Mouse (Mus musculus): ENCODE data around the gene Ndufa4l2. TPM values are rescaled to one million over a fixed set of nuclear protein-coding genes. Genes with fewer than 3 reads are reported as not detected.
A peak's percentile ranks its signal among the peaks of the same experiment; 100 is the strongest.

The Ndufa4l2 gene
- polyA plus RNA-seq, 1 experiment from 2014 or later, result 17.6 TPM

- Histone ChIP-seq H3K4me2 (ENCODE audit: low read length) (no peak overlapping the region), H3K36me3 (ENCODE audit: control insufficient read depth, insufficient read depth, low read length) (peaks cover 69% of the 10 kb centered on the region), H3K9ac (ENCODE audit: low read depth, low read length) (no peak overlapping the region), H3K9me3 (replicated peaks; ENCODE audit: control insufficient read depth, low read length, poor library complexity, severe bottlenecking) (no peaks in the 10 kb centered on the region), H3K27ac (ENCODE audit: low read length) (peak overlapping the region; percentile 28; the same call in 1 of the 2 replicates), H3K4me1 (ENCODE audit: control insufficient read depth, insufficient read depth, low read length) (peaks cover 1% of the 10 kb centered on the region), H3K4me3 (ENCODE audit: low read depth, low read length) (no peak overlapping the region), H3K27me3 (ENCODE audit: control insufficient read depth, insufficient read depth, low read depth, low read length) (no peaks in the 10 kb centered on the region)
- no peak for ATAC-seq
- WGBS, result 32% methylated on average over 6 of the region's 6 CpGs
Measured at GRCm38 (mm10) chr10:127542720-127543119, 28.0 kb downstream of the Ndufa4l2 start.

DNA sequence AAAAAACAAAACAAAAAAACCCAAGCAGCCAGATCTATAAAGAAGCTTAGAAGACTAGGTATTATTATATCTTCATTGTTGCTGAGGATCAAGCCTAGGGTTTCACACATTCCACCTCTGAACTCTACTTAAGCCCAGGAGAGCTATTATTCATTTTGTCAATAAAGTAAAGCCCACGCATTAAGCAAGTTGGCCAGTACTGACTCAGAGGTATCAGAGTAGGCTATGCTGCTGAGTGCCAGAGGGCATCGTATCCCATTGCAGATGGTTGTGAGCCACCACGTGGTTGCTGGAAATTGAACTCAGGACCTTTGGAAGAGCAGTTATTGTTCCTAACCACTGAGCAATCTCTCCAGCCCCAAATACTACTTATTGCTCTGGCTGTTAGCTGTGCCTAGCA is 29.1 kb downstream of the Ndufa4l2 start:
- Histone ChIP-seq H3K9ac (ENCODE audit: low read depth, low read length) (no peak overlapping the region), H3K9me3 (replicated peaks; ENCODE audit: control insufficient read depth, low read length, poor library complexity, severe bottlenecking) (no peaks in the 10 kb centered on the region), H3K27ac (ENCODE audit: low read length) (no peak overlapping the region), H3K4me2 (ENCODE audit: low read length) (no peak overlapping the region), H3K36me3 (ENCODE audit: control insufficient read depth, insufficient read depth, low read length) (peaks cover 76% of the 10 kb centered on the region), H3K4me3 (ENCODE audit: low read depth, low read length) (no peak overlapping the region), H3K4me1 (ENCODE audit: control insufficient read depth, insufficient read depth, low read length) (no peaks in the 10 kb centered on the region), H3K27me3 (ENCODE audit: control insufficient read depth, insufficient read depth, low read depth, low read length) (no peaks in the 10 kb centered on the region)
- ATAC-seq, result no peak
- 82% methylated on average over 3 of the region's 3 CpGs for WGBS

- WGBS, result 94% methylated on average over 20 of the region's 20 CpGs
- Histone ChIP-seq H3K27me3 (ENCODE audit: control insufficient read depth, insufficient read depth, low read depth, low read length) (no peaks in the 10 kb centered on the region), H3K4me1 (ENCODE audit: control insufficient read depth, insufficient read depth, low read length) (no peaks in the 10 kb centered on the region)
Measured at GRCm38 (mm10) chr10:127544375-127544774, 29.6 kb downstream of the Ndufa4l2 start.

DNA sequence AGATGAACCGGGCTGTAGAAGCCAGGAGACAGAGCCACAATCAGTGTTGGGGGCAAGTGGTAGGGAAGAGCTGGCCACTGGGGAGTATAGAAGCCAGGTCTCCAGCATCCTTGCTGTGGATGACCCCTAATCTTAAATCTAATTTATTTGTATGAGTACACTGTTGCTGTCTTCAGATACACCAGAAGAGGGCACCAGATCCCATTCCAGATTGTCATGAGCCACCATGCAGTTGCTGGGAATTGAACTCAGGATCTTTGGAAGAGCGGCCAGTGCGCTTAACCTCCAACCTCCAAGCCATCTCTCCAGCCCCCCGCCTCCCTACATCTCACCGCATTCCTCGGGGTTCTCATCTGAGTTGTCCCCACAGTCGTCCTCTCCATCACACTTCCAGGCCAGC is 31.7 kb downstream of the Ndufa4l2 start:
- Histone ChIP-seq H3K9me3 (replicated peaks; ENCODE audit: control insufficient read depth, low read length, poor library complexity, severe bottlenecking) (no peaks in the 10 kb centered on the region), H3K27ac (ENCODE audit: low read length) (no peak overlapping the region), H3K9ac (ENCODE audit: low read depth, low read length) (no peak overlapping the region), H3K4me2 (ENCODE audit: low read length) (no peak overlapping the region), H3K4me3 (ENCODE audit: low read depth, low read length) (no peak overlapping the region), H3K4me1 (ENCODE audit: control insufficient read depth, insufficient read depth, low read length) (no peaks in the 10 kb centered on the region), H3K36me3 (ENCODE audit: control insufficient read depth, insufficient read depth, low read length) (peaks cover 73% of the 10 kb centered on the region), H3K27me3 (ENCODE audit: control insufficient read depth, insufficient read depth, low read depth, low read length) (no peaks in the 10 kb centered on the region)
- no peak for ATAC-seq
- 93% methylated on average over 7 of the region's 7 CpGs for WGBS

More at GRCm38 (mm10) chr10:127544375-127544774, 29.6 kb downstream of the Ndufa4l2 start:
- H3K27ac ChIP-seq (ENCODE audit: low read length), result no peak overlapping the region
- peaks cover 76% of the 10 kb centered on the region for H3K36me3 ChIP-seq (ENCODE audit: control insufficient read depth, insufficient read depth, low read length)
- no peak overlapping the region for H3K4me3 ChIP-seq (ENCODE audit: low read depth, low read length)
- no peak overlapping the region for H3K9ac ChIP-seq (ENCODE audit: low read depth, low read length)
- no peak overlapping the region for H3K4me2 ChIP-seq (ENCODE audit: low read length)
- no peak for ATAC-seq
- H3K9me3 ChIP-seq (replicated peaks; ENCODE audit: control insufficient read depth, low read length, poor library complexity, severe bottlenecking), result no peaks in the 10 kb centered on the region

DNA sequence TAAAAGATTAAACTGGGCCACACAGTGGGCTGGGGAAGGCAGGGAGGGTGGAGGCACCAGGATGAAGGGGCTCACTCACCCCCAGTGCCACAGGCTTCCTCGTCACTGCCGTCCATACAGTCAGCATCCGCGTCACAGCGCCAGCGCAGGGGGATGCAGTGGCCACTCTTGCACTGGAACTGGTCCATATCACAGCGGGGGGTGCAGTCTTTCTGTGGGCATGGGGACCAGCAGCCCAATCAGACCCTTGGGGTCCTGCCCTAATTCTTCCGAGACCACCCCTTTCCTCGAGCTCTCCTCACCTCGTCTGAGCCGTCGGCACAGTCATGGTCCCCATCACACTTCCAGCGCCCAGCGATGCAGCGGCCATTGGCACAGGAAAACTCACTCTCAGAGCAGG is 33.5 kb downstream of the Ndufa4l2 start:
- WGBS, result 96% methylated on average over 15 of the region's 15 CpGs
- peaks cover 78% of the 10 kb centered on the region for H3K36me3 ChIP-seq (ENCODE audit: control insufficient read depth, insufficient read depth, low read length)
- H3K4me2 ChIP-seq (ENCODE audit: low read length), result no peak overlapping the region
- no peaks in the 10 kb centered on the region for H3K4me1 ChIP-seq (ENCODE audit: control insufficient read depth, insufficient read depth, low read length)
- H3K27me3 ChIP-seq (ENCODE audit: control insufficient read depth, insufficient read depth, low read depth, low read length), result no peaks in the 10 kb centered on the region
- no peak for ATAC-seq
- no peak overlapping the region for H3K9ac ChIP-seq (ENCODE audit: low read depth, low read length)
- H3K27ac ChIP-seq (ENCODE audit: low read length), result no peak overlapping the region
- no peaks in the 10 kb centered on the region for H3K9me3 ChIP-seq (replicated peaks; ENCODE audit: control insufficient read depth, low read length, poor library complexity, severe bottlenecking)
- H3K4me3 ChIP-seq (ENCODE audit: low read depth, low read length), result no peak overlapping the region

GRCm38 (mm10) chr10:127549892-127550291 is 35.1 kb downstream of the Ndufa4l2 start:
- H3K27me3 ChIP-seq (ENCODE audit: control insufficient read depth, insufficient read depth, low read depth, low read length), result no peaks in the 10 kb centered on the region
- H3K27ac ChIP-seq (ENCODE audit: low read length), result no peak overlapping the region
- H3K4me1 ChIP-seq (ENCODE audit: control insufficient read depth, insufficient read depth, low read length), result no peaks in the 10 kb centered on the region
- no peak overlapping the region for H3K9ac ChIP-seq (ENCODE audit: low read depth, low read length)
- no peak for ATAC-seq
- H3K4me2 ChIP-seq (ENCODE audit: low read length), result no peak overlapping the region
- no peaks in the 10 kb centered on the region for H3K9me3 ChIP-seq (replicated peaks; ENCODE audit: control insufficient read depth, low read length, poor library complexity, severe bottlenecking)
- 91% methylated on average over 17 of the region's 17 CpGs for whole genome bisulfite sequencing
- H3K36me3 ChIP-seq (ENCODE audit: control insufficient read depth, insufficient read depth, low read length), result peaks cover 83% of the 10 kb centered on the region
- H3K4me3 ChIP-seq (ENCODE audit: low read depth, low read length), result no peak overlapping the region

DNA sequence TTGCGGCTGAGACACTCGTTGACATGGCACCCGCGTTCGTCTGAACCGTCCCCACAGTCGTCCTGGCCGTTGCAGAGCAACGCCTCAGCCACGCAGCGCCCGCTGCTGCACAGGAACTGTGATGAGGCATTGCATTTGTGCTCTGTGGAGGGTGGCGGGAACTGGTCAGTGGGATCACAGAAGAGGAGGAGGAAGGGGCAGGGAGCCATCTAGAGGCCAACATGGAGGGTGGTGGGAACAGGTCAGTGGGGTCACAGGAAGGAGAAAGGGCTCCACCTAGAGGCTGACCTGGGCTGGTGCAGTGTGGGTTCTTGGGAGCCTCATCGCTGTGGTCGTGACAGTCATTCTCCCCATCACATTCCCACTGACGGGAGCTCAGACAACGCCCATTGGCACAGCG is 40.9 kb downstream of the Ndufa4l2 start:
- WGBS, result 57% methylated on average over 18 of the region's 18 CpGs
- Histone ChIP-seq H3K9me3 (replicated peaks; ENCODE audit: control insufficient read depth, low read length, poor library complexity, severe bottlenecking) (no peaks in the 10 kb centered on the region), H3K27me3 (ENCODE audit: control insufficient read depth, insufficient read depth, low read depth, low read length) (no peaks in the 10 kb centered on the region), H3K27ac (ENCODE audit: low read length) (no peak overlapping the region; the same call in 1 of the 2 replicates), H3K9ac (ENCODE audit: low read depth, low read length) (no peak overlapping the region), H3K4me3 (ENCODE audit: low read depth, low read length) (no peak overlapping the region), H3K4me1 (ENCODE audit: control insufficient read depth, insufficient read depth, low read length) (no peaks in the 10 kb centered on the region), H3K4me2 (ENCODE audit: low read length) (no peak overlapping the region), H3K36me3 (ENCODE audit: control insufficient read depth, insufficient read depth, low read length) (peaks cover 88% of the 10 kb centered on the region)
- no peak for ATAC-seq

GRCm38 (mm10) chr10:127557397-127557796 is 42.6 kb downstream of the Ndufa4l2 start:
- no peak for ATAC-seq
- no peak overlapping the region for H3K27ac ChIP-seq (ENCODE audit: low read length)
- H3K4me2 ChIP-seq (ENCODE audit: low read length), result no peak overlapping the region
- 87% methylated on average over 13 of the region's 13 CpGs for WGBS
- no peaks in the 10 kb centered on the region for H3K27me3 ChIP-seq (ENCODE audit: control insufficient read depth, insufficient read depth, low read depth, low read length)
- peaks cover 89% of the 10 kb centered on the region for H3K36me3 ChIP-seq (ENCODE audit: control insufficient read depth, insufficient read depth, low read length)
- no peaks in the 10 kb centered on the region for H3K4me1 ChIP-seq (ENCODE audit: control insufficient read depth, insufficient read depth, low read length)
- H3K9ac ChIP-seq (ENCODE audit: low read depth, low read length), result no peak overlapping the region
- H3K4me3 ChIP-seq (ENCODE audit: low read depth, low read length), result no peak overlapping the region
- H3K9me3 ChIP-seq (replicated peaks; ENCODE audit: control insufficient read depth, low read length, poor library complexity, severe bottlenecking), result no peaks in the 10 kb centered on the region

GRCm38 (mm10) chr10:127561145-127561544 is 46.4 kb downstream of the Ndufa4l2 start:
- ATAC-seq, result no peak
- Histone ChIP-seq H3K27me3 (ENCODE audit: control insufficient read depth, insufficient read depth, low read depth, low read length) (no peaks in the 10 kb centered on the region), H3K9ac (ENCODE audit: low read depth, low read length) (no peak overlapping the region), H3K36me3 (ENCODE audit: control insufficient read depth, insufficient read depth, low read length) (peaks cover 75% of the 10 kb centered on the region), H3K4me2 (ENCODE audit: low read length) (no peak overlapping the region), H3K9me3 (replicated peaks; ENCODE audit: control insufficient read depth, low read length, poor library complexity, severe bottlenecking) (no peaks in the 10 kb centered on the region), H3K27ac (ENCODE audit: low read length) (no peak overlapping the region), H3K4me1 (ENCODE audit: control insufficient read depth, insufficient read depth, low read length) (no peaks in the 10 kb centered on the region), H3K4me3 (ENCODE audit: low read depth, low read length) (no peak overlapping the region)
